Mouse (Mus musculus) bone marrow macrophage, adult 2 months (primary cell): ENCODE measurements around the gene Odr4. TPM values are rescaled to one million over a fixed set of nuclear protein-coding genes. Genes with fewer than 3 reads are reported as not detected.

ENCODE experiments used
- H3K27ac ChIP-seq: 2 replicates; pipeline ENCODE4 v1.5.1; 2012; ENCODE audit warnings: low read depth, low read length; ENCODE audit not compliant: insufficient read depth
- H3K4me1 ChIP-seq: 2 replicates; pipeline ENCODE4 v1.6.1; 2012; ENCODE audit warnings: low read length; ENCODE audit not compliant: control insufficient read depth, insufficient read depth
- H3K4me3 ChIP-seq: 2 replicates; pipeline ENCODE4 v1.5.1; 2012; ENCODE audit warnings: mild to moderate bottlenecking, low read length, moderate library complexity; ENCODE audit not compliant: insufficient read depth
- CTCF ChIP-seq: IDR thresholded peaks from 2 replicates; pipeline ENCODE4 v1.5.1; 2012; ENCODE audit warnings: low read depth, mild to moderate bottlenecking, low read length, moderate library complexity
- POLR2A ChIP-seq: IDR thresholded peaks from 2 replicates; pipeline ENCODE4 v1.6.1; 2012; ENCODE audit warnings: mild to moderate bottlenecking, low read depth, low read length, borderline replicate concordance
- polyA plus RNA-seq: library from polyadenylated mRNA; stranded (reverse); fragments of >200 nt; gene quantifications from 2 replicates; pipeline ENCODE4 v1.2.4, GENCODE M21; 2012; ENCODE audit not compliant: missing spikeins, insufficient read depth, insufficient read length

The Odr4 gene
- polyA plus RNA-seq, 1 experiment, result 60.8 TPM

- Histone ChIP-seq H3K4me3 (no peak overlapping the region), H3K27ac (no peak overlapping the region)
- TF ChIP-seq POLR2A (no peak), CTCF (no peak)
Measured at GRCm38 (mm10) chr1:150403914-150404313, 11.0 kb upstream of the Odr4 start.

GRCm38 (mm10) chr1:150396001-150396400, 3.1 kb upstream of the Odr4 start:
- H3K27ac ChIP-seq, result peak overlapping the region; percentile 64
- no peak for TF ChIP-seq CTCF
- TF ChIP-seq POLR2A, result no peak
- peaks cover 11% of the 10 kb centered on the region for H3K4me1 ChIP-seq
- no peak overlapping the region for H3K4me3 ChIP-seq

More at GRCm38 (mm10) chr1:150403914-150404313, 11.0 kb upstream of the Odr4 start:
- H3K4me1 ChIP-seq, result peaks cover 7% of the 10 kb centered on the region

GRCm38 (mm10) chr1:150393488-150393852, 590 bp upstream of the Odr4 start:
- Histone ChIP-seq H3K27ac (peak overlapping the region; percentile 71), H3K4me1 (peaks cover 11% of the 10 kb centered on the region), H3K4me3 (peak overlapping the region; percentile 98)
- TF ChIP-seq CTCF (no peak), POLR2A (no peak)

GRCm38 (mm10) chr1:150391931-150392637, 796 bp downstream of the Odr4 start:
- TF ChIP-seq CTCF (no peak), POLR2A (no peak)
- H3K27ac ChIP-seq, result peak overlapping the region; percentile 71
- H3K4me3 ChIP-seq, result peak overlapping the region; percentile 67
- H3K4me1 ChIP-seq, result peaks cover 11% of the 10 kb centered on the region

- TF ChIP-seq CTCF (no peak), POLR2A (no peak)
- Histone ChIP-seq H3K4me1 (peaks cover 2% of the 10 kb centered on the region; the same call in 1 of the 2 replicates), H3K27ac (no peak overlapping the region), H3K4me3 (no peak overlapping the region)
Measured at GRCm38 (mm10) chr1:150389390-150390129, 3.3 kb downstream of the Odr4 start.

GRCm38 (mm10) chr1:150387572-150387971, 5.3 kb downstream of the Odr4 start:
- peaks cover 2% of the 10 kb centered on the region; the same call in 1 of the 2 replicates for H3K4me1 ChIP-seq
- no peak for TF ChIP-seq CTCF
- no peak for TF ChIP-seq POLR2A
- H3K4me3 ChIP-seq, result no peak overlapping the region
- no peak overlapping the region for H3K27ac ChIP-seq

- Histone ChIP-seq H3K4me3 (no peak overlapping the region), H3K27ac (no peak overlapping the region), H3K4me1 (peaks cover 2% of the 10 kb centered on the region; the same call in 1 of the 2 replicates)
- no peak for TF ChIP-seq CTCF
- TF ChIP-seq POLR2A, result no peak
Measured at GRCm38 (mm10) chr1:150384138-150384537, 8.7 kb downstream of the Odr4 start.

GRCm38 (mm10) chr1:150374247-150374646, 18.6 kb downstream of the Odr4 start:
- peaks cover 18% of the 10 kb centered on the region for H3K4me1 ChIP-seq
- TF ChIP-seq CTCF (no peak), POLR2A (no peak)
- H3K4me3 ChIP-seq, result no peak overlapping the region
- no peak overlapping the region for H3K27ac ChIP-seq

- peaks cover 15% of the 10 kb centered on the region for H3K4me1 ChIP-seq
- no peak for TF ChIP-seq POLR2A
- no peak for TF ChIP-seq CTCF
- H3K27ac ChIP-seq, result no peak overlapping the region
- H3K4me3 ChIP-seq, result no peak overlapping the region
Measured at GRCm38 (mm10) chr1:150372895-150373294, 20.0 kb downstream of the Odr4 start.

GRCm38 (mm10) chr1:150360864-150361263, 32.0 kb downstream of the Odr4 start:
- no peak overlapping the region for H3K4me3 ChIP-seq
- H3K27ac ChIP-seq, result no peak overlapping the region
- no peaks in the 10 kb centered on the region for H3K4me1 ChIP-seq
- TF ChIP-seq POLR2A, result no peak
- no peak for TF ChIP-seq CTCF
